Mouse (Mus musculus) spleen, adult 2 months (tissue): ENCODE data around the gene Mep1a. TPM values are rescaled to one million over a fixed set of nuclear protein-coding genes. Genes with fewer than 3 reads are reported as not detected.
"Not testable (repeated sequence)": the region's sequence is repeated elsewhere in the genome, so short reads cannot be mapped to it uniquely, and the experiment has no call there.

ENCODE experiments used
- DNase-seq, 2 experiments: peaks; one replicate each; pipeline versions ENCODE4 v3.0.0 to v3.0.0-alpha.2; 2012 to 2021; ENCODE audit warnings: low spot score in 2 of 2, low read depth in 1 of 2
- H3K27ac ChIP-seq: fragments of 200-500 bp; 2 replicates; pipeline ENCODE4 v1.5.1; 2012; ENCODE audit warnings: low read length, inconsistent platforms; ENCODE audit not compliant: insufficient read depth
- H3K27me3 ChIP-seq: fragments of 200-500 bp; 2 replicates; pipeline ENCODE4 v1.6.1; 2012; ENCODE audit warnings: mild to moderate bottlenecking, moderate library complexity, low read length, inconsistent platforms; ENCODE audit not compliant: control insufficient read depth, insufficient read depth
- H3K36me3 ChIP-seq: fragments of 200-500 bp; 2 replicates; pipeline ENCODE4 v1.6.1; 2012; ENCODE audit warnings: mild to moderate bottlenecking, low read length, inconsistent platforms; ENCODE audit not compliant: control insufficient read depth, insufficient read depth
- H3K4me1 ChIP-seq: fragments of 200-500 bp; 2 replicates; pipeline ENCODE4 v1.6.1; 2011; ENCODE audit warnings: inconsistent platforms; ENCODE audit not compliant: control insufficient read depth, insufficient read depth, insufficient read length
- H3K4me3 ChIP-seq: fragments of 200-500 bp; 2 replicates; pipeline ENCODE4 v1.5.1; 2011; ENCODE audit warnings: mild to moderate bottlenecking, inconsistent platforms; ENCODE audit not compliant: insufficient read depth, insufficient read length; ENCODE audit errors: extremely low read depth
- CTCF ChIP-seq: fragments of 200-500 bp; IDR thresholded peaks from 2 replicates; pipeline ENCODE4 v1.5.1; 2011; ENCODE audit warnings: mild to moderate bottlenecking, inconsistent platforms; ENCODE audit not compliant: insufficient read depth, insufficient read length, insufficient replicate concordance; ENCODE audit errors: extremely low read depth
- POLR2A ChIP-seq: fragments of 200-500 bp; IDR thresholded peaks from 2 replicates; pipeline ENCODE4 v1.6.1; 2011; ENCODE audit warnings: low read depth, low read length, inconsistent platforms
- WGBS: fragments of 180-500 bp; shearing (Covaris S2); methylation state at CpG from one replicate; pipeline ENCODE4 v1.1.7; 2018; 5-methylcytosine and 5-hydroxymethylcytosine counted together
- polyA plus RNA-seq: library from polyadenylated mRNA; depleted of rRNA; stranded (reverse); fragments of >200 nt; gene quantifications from 2 replicates; pipeline ENCODE4 v1.2.3, GENCODE M21; 2012

Mep1a gene
- polyA plus RNA-seq, 1 experiment, result 0.05 TPM

DNA sequence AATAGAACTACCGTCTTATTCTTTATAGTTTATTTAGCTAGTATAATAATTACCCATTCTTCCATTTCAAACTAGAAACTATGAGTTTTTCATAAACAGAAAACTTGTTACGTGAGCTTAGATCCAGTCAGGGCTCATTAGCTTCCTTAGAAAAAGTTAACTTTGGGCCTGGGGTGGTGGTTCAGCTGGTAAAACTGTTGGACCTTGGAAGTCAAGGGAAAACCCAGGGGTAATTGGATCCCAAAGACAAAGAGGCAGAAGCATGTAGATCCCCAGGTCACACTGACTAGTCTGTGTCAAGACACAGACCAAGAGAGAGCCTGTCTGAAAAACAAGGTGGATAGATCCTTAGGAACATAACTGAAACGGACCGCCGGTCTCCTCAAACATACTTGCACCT lies 981 bp downstream of the Mep1a start:
- no peaks in the 10 kb centered on the region for H3K27me3 ChIP-seq
- no peak for DNase-seq
- H3K4me1 ChIP-seq, result no peaks in the 10 kb centered on the region
- WGBS, result 87% methylated on average over 5 of the region's 5 CpGs
- no peaks in the 10 kb centered on the region for H3K36me3 ChIP-seq
- TF ChIP-seq CTCF (no peak), POLR2A (no peak)
- H3K4me3 ChIP-seq, result no peak overlapping the region
- no peak overlapping the region for H3K27ac ChIP-seq

DNA sequence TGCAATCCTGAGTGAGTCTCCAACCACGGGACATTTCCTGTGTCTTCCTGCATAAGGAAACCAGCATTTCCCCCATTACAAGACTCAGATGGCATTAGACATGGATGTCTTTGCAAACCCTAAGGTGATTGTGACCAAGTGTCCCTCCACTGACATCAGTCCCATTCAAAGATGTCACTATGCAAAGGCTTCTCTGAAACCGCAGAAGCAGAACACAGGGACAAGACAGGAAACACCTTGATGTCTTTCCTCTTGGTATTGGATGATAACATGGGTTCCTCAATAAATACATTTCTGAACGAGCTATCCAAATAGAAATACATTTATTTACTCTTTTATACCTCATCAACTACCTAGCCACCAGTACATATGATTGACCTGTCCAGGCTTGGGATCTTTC lies 1.4 kb downstream of the Mep1a start:
- Histone ChIP-seq H3K4me3 (no peak overlapping the region), H3K27me3 (no peaks in the 10 kb centered on the region), H3K4me1 (no peaks in the 10 kb centered on the region), H3K36me3 (no peaks in the 10 kb centered on the region), H3K27ac (no peak overlapping the region)
- no peak for DNase-seq
- no peak for TF ChIP-seq POLR2A
- no peak for TF ChIP-seq CTCF
- WGBS, result 21% methylated on average over 3 of the region's 3 CpGs

- H3K4me3 ChIP-seq, result no peak overlapping the region
- 76% methylated on average over 1 of the region's 1 CpGs for WGBS
- DNase-seq, result no peak
- H3K27ac ChIP-seq, result no peak overlapping the region
- H3K36me3 ChIP-seq, result no peaks in the 10 kb centered on the region
- TF ChIP-seq POLR2A, result no peak
- TF ChIP-seq CTCF, result no peak
- no peaks in the 10 kb centered on the region for H3K4me1 ChIP-seq
- H3K27me3 ChIP-seq, result no peaks in the 10 kb centered on the region
These were observed 2.1 kb downstream of the Mep1a start for GRCm38 (mm10) chr17:43500513-43500912.

- WGBS, result 77% methylated on average over 4 of the region's 4 CpGs
- Histone ChIP-seq H3K36me3 (no peaks in the 10 kb centered on the region), H3K4me3 (no peak overlapping the region), H3K27me3 (no peaks in the 10 kb centered on the region), H3K4me1 (no peaks in the 10 kb centered on the region), H3K27ac (no peak overlapping the region)
- no peak for DNase-seq
- TF ChIP-seq POLR2A (no peak), CTCF (no peak)
These were observed 5.1 kb downstream of the Mep1a start for GRCm38 (mm10) chr17:43497521-43497920.

DNA sequence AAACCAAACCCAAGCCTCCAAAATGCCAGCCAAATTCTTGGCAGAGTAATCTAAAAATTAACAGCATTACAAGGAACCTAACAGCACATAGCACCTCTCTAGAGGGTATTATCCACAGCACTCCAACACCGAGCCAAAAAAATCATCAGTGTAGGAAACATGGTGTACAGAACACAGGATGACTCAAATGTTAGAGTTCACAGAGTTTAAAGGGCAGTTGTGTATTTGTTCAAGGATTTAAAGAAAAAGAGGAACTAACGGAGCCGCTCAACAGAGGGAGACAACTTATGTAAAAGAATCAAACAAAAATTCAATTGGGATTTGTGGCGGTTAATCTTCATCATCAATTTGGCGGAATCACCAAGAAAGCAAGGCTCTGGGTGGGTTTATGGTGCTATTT lies 7.1 kb downstream of the Mep1a start:
- no peaks in the 10 kb centered on the region for H3K27me3 ChIP-seq
- no peak for DNase-seq
- no peak overlapping the region for H3K4me3 ChIP-seq
- H3K27ac ChIP-seq, result no peak overlapping the region
- 47% methylated on average over 5 of the region's 5 CpGs for WGBS
- H3K36me3 ChIP-seq, result no peaks in the 10 kb centered on the region
- no peaks in the 10 kb centered on the region for H3K4me1 ChIP-seq
- no peak for TF ChIP-seq POLR2A
- TF ChIP-seq CTCF, result no peak

GRCm38 (mm10) chr17:43490371-43490770 lies 12.2 kb downstream of the Mep1a start:
- 90% methylated on average over 8 of the region's 10 CpGs for WGBS

GRCm38 (mm10) chr17:43488439-43489151 lies 14.0 kb downstream of the Mep1a start:
- DNase-seq, result no peak
- Histone ChIP-seq H3K27me3 (no peaks in the 10 kb centered on the region), H3K4me3 (no peak overlapping the region), H3K4me1 (no peaks in the 10 kb centered on the region), H3K27ac (no peak overlapping the region), H3K36me3 (no peaks in the 10 kb centered on the region)
- TF ChIP-seq CTCF (no peak), POLR2A (no peak)
- WGBS, result 94% methylated on average over 2 of the region's 2 CpGs

More at GRCm38 (mm10) chr17:43490371-43490770, 12.2 kb downstream of the Mep1a start:
- H3K27ac ChIP-seq, H3K36me3 ChIP-seq, H3K4me3 ChIP-seq, H3K27me3 ChIP-seq, H3K4me1 ChIP-seq, DNase-seq: not testable (repeated sequence)
